Mouse (Mus musculus) thymus, postnatal 10 days (tissue): ENCODE measurements at regions not wholly inside any gene's neighbourhood (a gene's known extent, or its start where the extent isn't known, plus 50 kb on each side); places are given as distances from the start of the nearest gene placed in this dataset.

Experiments
- DNase-seq, 2 experiments: peaks; one replicate each; pipeline ENCODE4 v3.0.0; 2021; ENCODE audit warnings: low spot score in 2 of 2

GRCm38 (mm10) chr2:45196511-45196910 lies 79.3 kb upstream of the Zeb2 start:
- no peak for DNase-seq

DNA sequence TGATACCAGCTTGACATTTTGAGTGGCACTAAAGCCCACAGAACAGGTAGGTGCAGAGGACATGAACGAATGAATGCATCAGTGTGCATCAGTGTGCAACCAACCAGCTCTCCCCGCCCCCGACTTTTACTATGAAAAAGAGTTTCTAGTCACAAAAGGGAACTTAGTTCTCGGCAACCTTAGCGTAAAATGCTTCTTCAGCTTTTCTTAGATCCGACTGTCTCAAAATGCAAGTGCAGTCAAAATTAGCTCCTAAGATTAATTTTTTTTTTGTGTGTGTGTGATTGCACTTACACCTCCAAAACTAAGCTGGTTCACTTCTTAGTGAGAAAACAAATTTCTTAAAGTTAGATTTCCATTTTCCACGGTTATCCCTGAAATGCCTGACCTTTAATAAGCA lies 77.1 kb upstream of the Zeb2 start:
- DNase-seq, result no peak

- no peak for DNase-seq
These were observed 68.4 kb upstream of the Zeb2 start for GRCm38 (mm10) chr2:45185621-45185999.

DNA sequence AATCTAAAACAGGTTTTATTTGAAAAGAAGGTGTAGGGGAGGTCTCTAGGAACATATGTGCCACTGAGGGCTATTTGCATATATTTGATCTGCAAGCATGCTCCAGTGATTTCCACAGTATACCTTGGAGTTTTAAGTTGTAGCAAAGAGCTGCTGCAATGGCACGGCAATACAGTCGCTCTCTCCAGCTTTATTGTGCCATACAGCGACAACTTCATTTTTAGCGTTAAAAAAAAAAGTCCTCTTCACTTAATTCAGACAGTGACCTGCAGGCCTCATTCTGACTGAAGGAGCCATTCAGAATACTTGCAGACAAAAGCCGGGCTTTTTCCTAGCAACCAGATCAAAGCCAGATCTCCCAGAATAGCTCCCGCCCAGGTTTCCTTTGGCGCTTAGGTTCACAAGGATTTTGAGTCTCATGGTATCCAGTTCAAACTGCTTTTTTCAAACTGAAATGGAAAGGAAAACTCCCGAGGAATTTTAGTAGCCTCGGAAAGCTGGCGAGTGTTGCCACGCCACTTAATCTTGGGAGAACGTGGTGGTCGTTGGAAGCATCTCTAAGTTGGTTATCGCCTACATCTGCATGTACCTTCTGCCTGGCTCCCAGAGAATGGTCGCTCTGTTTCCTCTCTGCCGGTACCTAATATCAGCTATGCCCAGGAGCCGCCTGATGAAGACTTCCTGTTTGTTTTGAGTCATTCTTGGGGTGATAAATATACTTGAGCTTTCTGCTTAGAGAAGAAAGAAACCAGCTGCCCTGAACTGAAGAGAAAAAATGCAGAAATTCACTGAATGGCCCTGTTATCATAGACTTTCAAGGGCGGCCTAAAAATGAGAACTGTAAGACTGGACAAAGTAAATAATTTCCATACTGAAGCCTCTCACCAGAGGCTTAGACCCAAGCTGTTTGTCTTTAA lies 67.8 kb upstream of the Zeb2 start:
- DNase-seq, result no peak

DNA sequence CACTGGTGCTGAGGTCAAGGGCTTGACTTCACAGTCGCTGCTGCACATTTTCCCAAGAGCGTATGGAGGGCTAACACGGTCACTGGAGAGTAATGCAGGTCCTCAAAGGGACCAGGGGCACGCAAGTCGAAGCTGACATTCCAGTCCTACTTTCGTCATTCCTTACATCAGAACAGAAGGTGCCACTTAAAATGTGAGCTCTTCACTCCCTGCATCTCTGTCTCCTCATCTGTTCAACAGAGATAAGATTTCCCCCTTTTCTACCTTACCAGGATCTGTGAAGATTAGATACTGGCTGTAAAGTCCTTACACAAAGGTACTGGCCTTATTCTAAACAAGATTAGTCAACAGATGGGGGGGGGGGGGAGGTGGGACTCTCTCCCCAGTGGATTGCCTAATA lies 67.0 kb upstream of the Zeb2 start:
- DNase-seq, result no peak

DNA sequence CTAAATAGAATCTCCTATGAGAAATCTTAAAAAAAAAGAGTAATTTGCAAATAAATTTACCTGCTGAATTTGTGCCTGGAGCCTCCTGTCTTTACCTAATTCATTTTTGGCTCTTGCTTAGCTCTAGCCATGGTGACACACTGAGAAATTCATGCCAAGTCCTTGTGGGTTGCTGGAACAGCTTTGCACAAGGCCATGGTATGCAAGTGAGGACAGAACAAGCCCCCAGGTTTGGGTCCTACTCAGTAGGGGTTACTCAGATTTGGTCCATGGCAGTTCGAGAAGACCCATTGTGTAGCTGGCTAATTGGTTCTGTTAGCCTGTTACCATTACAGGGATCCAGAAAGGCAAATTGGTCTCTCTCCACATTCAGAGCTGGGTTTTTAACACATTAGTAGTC lies 65.7 kb upstream of the Zeb2 start:
- DNase-seq, result no peak

DNA sequence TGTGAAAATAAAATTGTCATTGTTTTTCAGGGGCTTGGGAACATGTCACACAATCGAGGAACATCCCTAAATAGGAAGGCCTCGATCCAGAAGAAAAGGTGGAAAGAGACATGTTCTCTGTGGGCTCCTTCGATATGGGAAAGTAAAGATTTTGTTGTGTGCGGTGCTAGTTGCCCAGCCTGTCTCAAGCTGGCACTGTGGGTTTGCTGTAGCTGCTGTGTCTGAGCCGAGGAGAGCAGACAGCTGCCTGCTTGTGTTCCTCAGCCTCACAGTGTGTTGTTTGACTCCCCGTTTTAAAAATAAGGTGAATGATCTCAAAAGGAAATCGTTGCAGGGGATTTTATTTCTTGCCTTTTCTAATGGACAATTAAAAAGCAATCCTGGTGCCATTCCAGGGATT lies 64.4 kb upstream of the Zeb2 start:
- no peak for DNase-seq

- DNase-seq, result no peak
These were observed 61.8 kb upstream of the Zeb2 start for GRCm38 (mm10) chr2:45178849-45179453.

DNA sequence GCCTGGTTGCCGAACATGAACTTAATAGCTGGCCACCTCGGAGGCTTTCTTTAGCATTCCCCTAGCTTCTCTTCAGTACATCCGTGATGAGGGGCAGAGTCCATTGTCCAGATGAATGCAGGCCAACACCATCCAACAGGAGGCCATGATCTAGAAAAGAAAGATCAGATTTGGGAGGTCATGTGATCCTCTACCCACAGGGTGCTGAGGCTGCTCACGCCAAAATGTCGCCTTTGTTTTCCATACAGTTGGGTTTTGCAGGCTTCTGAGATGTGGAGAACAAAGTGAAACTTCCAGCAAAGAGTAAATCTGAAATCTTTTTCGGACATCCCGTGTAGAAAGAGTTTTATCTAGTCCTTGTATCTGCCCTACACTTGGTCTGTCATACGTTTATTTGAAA lies 55.2 kb upstream of the Zeb2 start:
- no peak for DNase-seq

GRCm38 (mm10) chr2:45171520-45172173 lies 54.5 kb upstream of the Zeb2 start:
- DNase-seq, result no peak

DNA sequence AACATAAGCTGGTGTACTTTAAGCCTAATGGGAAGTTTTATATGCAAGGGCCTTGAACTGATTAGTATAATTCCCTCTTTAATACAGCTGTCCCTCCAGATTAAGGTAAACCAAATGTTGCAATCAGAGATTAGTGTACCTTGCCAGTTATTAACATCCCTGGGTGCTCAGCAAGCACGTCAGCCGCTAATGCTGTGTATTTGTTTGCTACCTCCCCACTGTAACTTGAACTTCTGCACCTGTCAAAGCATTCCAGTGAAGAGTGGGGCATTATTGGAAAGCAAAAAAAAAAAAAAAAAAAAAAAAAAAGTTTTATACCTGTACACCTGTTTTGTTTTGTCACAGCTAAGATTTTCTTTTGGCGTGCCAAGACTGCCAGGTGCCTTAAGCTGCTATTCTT lies 53.1 kb upstream of the Zeb2 start:
- no peak for DNase-seq

DNA sequence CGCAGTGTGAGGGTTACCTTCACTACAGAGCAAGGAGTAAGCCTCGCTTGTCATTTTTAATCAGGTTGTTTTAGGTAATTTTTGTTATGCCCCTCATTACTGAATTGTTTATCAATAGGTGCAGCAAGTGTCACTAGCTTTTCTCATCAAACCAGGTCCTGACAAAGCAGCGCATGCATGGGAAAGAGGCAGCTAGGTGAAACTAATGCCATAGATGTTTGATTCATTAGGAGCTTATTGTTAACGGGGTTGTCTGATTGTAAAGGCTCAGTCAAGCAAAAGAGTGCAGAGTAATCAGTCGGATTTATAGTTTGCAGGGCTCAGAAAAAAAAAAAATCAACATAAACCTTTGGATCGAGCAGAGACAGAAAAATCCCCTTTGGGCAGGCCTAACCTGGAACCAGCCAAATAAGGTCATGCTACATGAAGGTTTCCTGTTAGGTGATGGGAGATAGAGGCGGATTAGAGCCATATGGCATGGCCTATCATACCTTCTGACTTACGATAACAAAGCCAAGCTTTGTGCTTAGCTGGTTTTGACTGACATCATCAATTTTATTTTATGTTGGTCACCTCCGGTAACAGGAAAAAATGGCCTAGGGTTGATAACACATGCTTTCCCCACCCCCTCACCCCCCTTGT lies 52.4 kb upstream of the Zeb2 start:
- DNase-seq, result no peak

- no peak for DNase-seq
These were observed 51.4 kb upstream of the Zeb2 start for GRCm38 (mm10) chr2:45168606-45169005.
